Mouse (Mus musculus): Measurements from ENCODE around the gene Atp5mpl.
"Not testable (repeated sequence)": the region's sequence is repeated elsewhere in the genome, so short reads cannot be mapped to it uniquely, and the experiment has no call there.

Gene Atp5mpl

GRCm38 (mm10) chr12:111950486-111950885 lies 16.3 kb downstream of the Atp5mpl start:
- no peak for DNase-seq (ENCODE audit: extremely low spot score)

- DNase-seq (ENCODE audit: extremely low spot score) = peak; percentile 41
Measured at GRCm38 (mm10) chr12:111946716-111947115, 20.1 kb downstream of the Atp5mpl start.

DNA sequence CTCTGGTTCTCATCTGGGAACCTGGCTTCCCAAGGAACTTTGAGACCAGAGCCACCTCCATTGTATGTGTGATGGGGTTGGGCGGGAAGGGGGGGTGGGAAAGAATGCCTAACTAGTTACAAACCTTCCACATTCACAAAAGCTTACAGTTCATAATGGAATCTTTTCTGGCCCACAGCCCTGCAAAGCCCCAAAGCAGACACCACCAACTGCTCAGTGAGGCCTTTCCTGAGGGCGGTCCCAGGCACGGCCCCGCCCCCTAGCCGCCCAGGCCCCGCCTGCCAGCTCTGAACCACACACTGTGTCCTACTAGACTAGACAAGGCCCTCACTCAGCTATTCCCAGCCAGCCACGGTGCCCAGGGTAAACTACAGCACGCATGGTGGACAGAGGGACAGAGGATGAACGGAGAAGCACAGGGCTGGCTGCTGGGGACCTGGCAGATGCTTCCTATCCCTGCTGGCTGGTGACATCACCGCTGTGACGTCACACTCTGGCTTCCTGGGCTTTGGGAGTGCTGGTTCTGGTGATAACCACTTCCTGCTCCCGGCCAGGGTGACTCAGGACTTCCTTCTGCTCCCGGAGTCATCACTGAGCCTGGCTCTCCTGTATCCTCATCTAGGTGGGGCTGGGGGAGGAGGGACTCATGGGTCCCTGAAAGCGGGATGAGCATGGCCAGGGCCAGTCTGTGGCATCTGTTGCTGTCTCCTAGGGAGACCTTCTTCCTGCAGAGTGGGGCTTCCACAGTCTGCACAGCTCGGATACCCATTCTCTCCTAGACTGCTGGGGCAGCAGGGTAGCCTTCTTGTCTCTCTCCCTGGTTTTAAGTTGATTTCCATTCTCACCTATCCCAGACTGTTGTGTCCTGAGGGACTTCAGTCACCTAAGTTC lies 20.8 kb downstream of the Atp5mpl start:
- DNase-seq (ENCODE audit: extremely low spot score) = not testable (repeated sequence)

DNA sequence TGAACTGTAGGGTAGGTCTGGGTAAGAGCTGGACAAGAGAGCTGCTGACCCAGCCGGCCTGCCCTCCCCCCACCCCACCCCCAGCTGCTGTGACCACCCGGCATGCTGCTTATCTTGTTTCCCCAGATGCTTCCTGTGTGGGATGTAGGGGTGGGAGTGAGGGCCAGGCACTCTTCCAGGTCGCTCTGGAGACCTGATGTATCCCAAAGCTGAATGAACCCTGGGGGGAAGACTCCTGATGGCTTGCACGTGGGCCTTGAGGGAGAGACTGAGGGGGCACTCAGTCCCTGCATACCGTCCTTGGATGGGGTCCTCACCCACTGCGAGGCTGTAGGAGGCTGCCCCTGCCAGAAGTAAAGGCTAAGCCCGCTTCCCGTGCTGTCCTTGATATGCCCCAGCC lies 21.7 kb downstream of the Atp5mpl start:
- DNase-seq (ENCODE audit: extremely low spot score) = peak; percentile 50

- not testable (repeated sequence) for DNase-seq (ENCODE audit: extremely low spot score)
Measured at GRCm38 (mm10) chr12:111944065-111944987, 22.5 kb downstream of the Atp5mpl start.

GRCm38 (mm10) chr12:111943421-111944064 lies 23.2 kb downstream of the Atp5mpl start:
- no peak for DNase-seq (ENCODE audit: extremely low spot score)

DNA sequence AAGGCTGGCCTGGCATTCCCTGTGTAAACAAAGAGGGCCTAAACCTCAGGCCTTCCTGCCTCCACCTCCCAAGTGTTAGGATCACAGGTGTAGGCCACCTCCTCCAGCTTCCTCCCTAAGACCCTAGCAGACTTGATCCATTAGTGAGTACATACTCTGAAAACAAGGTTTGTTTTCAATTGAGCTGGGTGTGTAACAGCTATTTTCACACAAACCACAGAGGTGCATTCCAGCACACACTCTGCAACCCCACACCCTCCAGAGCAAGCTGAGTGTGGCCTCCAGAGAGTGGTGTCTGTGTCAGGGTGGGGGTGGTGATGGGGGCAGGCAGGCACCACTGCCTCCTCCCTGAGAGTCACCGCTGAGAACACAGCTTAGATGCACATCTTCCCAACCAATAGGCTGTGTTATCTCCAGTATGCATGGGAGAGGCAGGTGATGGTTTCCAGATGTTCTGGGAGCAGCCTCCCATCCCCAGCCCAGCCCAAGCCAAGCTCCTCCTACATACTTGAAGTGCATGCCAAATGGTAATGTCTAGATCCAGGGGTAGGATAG lies 28.1 kb downstream of the Atp5mpl start:
- peak; percentile 45 for DNase-seq (ENCODE audit: extremely low spot score)

DNA sequence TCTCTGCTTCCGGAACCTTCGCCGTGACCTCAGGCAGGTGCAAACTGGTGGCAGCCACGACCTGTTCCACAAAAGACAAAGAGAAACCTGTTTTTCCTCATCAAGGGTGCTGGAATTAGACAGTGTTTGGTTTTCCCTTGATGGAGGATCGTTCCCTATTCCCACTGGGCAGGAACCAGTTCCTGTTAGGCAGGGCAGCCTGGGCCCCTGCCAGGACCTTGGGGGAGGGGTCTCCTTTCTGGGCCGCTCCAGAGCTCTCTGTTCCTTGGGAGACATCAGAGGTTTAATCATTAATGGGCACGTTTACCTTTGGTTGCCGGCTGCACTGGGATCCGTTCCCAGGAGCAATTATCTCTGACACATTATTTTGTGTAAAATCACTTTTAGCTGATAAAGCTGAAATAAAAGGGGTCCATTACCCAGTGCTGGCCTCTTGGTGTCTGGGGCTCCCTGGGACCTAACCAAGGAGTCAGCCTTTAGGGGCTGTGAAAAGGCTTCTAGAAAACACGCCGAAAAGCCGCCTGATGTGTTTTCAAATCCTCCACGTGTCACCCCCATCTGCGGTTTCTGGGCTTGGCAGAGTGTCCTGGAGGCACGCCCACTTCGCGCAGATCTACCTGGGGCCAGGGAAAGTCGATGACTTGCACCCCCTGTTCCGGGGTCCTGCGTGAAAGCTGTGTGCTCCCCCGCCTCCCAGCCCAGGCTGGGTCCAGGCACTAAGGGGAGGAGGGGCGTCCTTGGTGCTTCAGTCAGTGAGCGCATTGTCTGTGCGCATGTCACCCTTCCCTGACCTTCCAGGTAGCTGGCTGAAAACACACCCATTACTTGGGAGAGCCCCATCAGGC lies 29.8 kb downstream of the Atp5mpl start:
- DNase-seq (ENCODE audit: extremely low spot score) = no peak

- no peak for DNase-seq (ENCODE audit: extremely low spot score)
Measured at GRCm38 (mm10) chr12:111933971-111934370, 32.8 kb downstream of the Atp5mpl start.

DNA sequence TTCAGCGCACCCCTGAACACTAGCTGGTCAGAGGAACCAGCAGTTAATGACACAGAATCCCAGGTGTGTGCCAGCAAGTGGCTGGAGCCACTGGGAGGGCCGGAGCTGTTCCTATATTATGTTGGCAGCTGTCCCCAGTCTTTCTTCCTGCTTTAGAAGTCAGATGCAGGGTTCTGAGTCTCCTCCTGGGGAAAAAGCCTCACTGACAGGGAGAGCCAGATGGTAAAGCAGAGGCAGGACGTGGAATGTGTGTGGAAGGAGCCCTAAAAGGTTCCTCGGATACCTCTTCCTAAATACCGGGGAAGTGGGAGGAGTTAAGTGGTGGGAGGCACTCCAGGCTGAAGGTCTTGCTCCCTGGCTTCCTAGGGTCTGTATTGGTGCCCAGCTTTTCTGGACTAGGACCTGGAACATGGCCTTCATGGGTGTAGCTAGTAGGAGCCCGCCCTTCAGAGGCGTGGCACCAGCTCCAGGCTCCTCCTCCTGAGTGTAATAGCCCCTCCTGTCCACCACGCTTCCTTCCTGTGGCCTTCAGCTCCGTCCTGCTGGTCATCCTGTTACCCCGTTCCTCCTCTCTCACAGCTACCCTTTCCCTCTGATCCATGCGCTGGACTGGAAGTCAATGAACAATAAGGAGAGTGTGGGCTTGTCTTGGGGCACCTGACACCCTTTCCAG lies 33.6 kb downstream of the Atp5mpl start:
- DNase-seq (ENCODE audit: extremely low spot score) = no peak

- DNase-seq (ENCODE audit: extremely low spot score) = no peak
Measured at GRCm38 (mm10) chr12:111932513-111932912, 34.3 kb downstream of the Atp5mpl start.

DNA sequence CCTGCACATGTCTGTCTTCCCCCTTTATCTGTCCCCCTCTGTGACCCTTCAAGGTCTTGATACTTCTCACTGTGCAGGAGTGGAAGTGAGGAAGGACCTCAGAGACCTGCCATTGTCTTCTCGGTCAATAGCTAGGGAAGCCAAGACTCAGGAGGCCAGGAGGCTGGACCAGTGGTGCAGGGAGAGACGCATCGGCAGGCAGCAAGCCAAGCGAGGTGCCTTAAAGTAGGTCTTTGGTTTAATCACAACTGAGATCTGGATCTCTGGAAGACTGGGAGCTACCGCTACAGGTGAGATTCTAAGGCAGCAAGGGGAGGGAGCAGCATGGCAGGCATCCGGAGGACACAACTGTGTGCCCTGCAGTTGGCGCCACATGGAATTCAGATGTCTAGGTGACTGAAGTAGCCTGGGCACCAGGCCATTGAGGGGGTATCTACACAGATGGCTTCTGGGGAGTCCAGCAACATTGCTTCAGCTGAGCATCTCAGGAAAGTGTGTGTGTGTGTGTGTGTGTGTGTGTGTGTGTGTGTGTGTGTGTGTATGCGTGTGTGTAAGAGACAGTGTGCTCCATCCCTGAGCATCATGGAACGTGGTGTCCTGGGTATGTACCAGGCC lies 35.3 kb downstream of the Atp5mpl start:
- DNase-seq (ENCODE audit: extremely low spot score) = no peak

- no peak for DNase-seq (ENCODE audit: extremely low spot score)
Measured at GRCm38 (mm10) chr12:111928411-111928966, 38.3 kb downstream of the Atp5mpl start.

- no peak for DNase-seq (ENCODE audit: extremely low spot score)
Measured at GRCm38 (mm10) chr12:111927338-111927737, 39.4 kb downstream of the Atp5mpl start.

DNA sequence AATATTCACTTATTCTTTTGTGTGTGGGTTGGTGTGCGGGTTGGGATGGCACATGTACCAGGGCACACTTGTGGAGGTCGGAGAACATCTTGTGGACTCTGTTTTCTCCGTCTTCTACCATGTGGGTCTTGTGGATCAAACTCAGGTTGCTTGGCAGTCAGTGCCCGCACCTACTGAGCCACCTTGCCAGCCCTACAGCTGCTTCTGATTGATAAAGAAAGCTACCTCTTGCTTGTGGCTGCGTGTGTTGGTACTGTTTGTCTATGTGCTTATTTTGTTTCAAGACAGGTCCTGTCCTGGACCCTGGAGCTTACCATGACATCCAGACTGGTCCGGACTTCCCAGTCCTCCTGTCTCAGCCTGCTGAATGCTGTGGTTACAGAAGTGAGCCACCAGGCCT lies 43.7 kb downstream of the Atp5mpl start:
- no peak for DNase-seq (ENCODE audit: extremely low spot score)

GRCm38 (mm10) chr12:111920046-111920445 lies 46.7 kb downstream of the Atp5mpl start:
- DNase-seq (ENCODE audit: extremely low spot score) = no peak

GRCm38 (mm10) chr12:111916514-111917217 lies 50.1 kb downstream of the Atp5mpl start:
- DNase-seq (ENCODE audit: extremely low spot score) = no peak

GRCm38 (mm10) chr12:111915781-111916180 lies 51.0 kb downstream of the Atp5mpl start:
- DNase-seq (ENCODE audit: extremely low spot score) = no peak

DNA sequence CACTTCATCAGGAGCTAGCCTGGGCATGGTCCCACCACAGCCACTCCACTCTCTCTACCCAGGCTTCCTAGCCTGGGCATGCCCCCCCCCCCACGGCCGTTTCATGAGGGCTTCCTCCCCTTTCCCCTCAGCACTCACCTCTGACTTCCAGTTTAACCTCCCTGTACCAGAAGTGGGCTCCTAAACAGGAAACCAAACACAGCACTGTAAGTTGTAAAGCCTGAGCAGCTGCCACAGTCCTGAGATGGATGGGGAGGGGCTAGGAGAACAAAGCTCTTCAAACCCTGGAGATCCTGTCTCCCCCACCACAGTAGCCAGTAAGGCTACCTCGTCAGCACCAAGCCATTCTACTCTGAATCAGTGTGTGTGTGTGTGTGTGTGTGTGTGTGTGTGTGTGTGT lies 52.7 kb downstream of the Atp5mpl start:
- DNase-seq (ENCODE audit: extremely low spot score) = no peak

All from embryo, embryonic 9.5 days (tissue).